Mouse (Mus musculus) left cerebral cortex, postnatal 14 days (tissue): ENCODE measurements at regions not wholly inside any gene's neighbourhood (a gene's known extent, or its start where the extent isn't known, plus 50 kb on each side); places are given as distances from the start of the nearest gene placed in this dataset.
A peak's percentile ranks its signal among the peaks of the same experiment; 100 is the strongest.
"Not testable (repeated sequence)": the region's sequence is repeated elsewhere in the genome, so short reads cannot be mapped to it uniquely, and the experiment has no call there.

Source experiments
- DNase-seq, 2 experiments: peaks; one replicate each; pipeline ENCODE4 v3.0.0; 2021 to 2022; ENCODE audit warnings: low spot score in 2 of 2, mixed read lengths in 1 of 2
- intact Hi-C: fragments of 180-260 bp; cut with DNase I; formaldehyde crosslinking; loops from one replicate; pipeline ENCODE4 v1.15.1; 2025

DNA sequence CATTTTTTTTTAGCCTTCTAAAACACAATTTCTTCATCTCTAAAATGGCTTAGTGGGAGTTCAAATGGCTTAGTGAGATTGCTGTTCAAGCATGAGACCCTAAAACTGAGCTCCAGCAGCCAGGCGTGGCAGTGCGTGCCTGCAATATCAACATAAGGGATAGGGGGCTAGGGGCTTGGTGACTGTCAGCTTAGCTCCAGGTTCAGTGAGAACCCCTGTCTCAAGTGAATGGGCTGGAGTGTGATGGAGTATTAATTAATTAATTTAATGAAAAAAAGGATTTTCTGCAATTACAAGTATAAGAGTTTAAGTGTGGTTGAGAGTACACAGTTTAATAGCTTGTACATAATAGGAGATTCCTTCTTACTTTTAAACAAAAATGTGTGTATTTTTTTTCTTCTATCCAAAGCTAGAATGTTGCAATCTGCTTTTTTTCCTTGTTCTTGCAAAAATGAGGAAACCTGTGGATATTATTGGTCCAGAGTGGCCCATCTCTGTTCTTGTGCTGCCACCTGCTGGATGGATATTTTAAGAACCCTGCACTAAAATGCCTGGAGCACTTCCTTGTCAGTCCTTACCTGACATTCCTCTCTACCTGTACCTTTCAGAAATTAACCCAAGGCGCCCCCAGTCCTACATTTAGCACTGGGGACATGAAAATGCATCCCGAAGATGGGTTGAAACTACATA is 54.0 kb upstream of the Usp47 start:
- peak; percentile 83 to 90 for DNase-seq
- intact Hi-C loops: loop anchor here (1.0 to 5.0 kb wide), 4 partner anchors 189 to 789 kb away; no protein-coding TSS in a partner anchor

DNA sequence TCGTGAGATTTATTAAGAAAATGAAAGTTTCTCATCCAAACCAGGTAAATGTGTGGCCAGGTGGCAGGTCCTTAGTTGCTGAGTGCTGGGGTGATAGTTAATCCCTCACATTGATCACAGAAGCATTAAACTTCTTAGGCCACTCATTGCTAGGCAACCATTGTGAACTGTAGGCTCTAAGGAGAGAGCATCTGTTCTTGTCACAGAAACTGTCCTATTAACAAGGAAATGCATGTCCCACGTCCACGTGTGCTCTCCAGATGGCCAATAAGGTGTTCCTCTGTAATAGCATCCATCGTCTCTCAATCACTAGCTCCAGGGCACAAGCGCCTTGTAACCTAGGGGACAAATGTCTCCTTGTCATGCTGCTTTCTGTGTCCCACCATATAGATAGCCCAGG is 55.0 kb upstream of the Usp47 start:
- intact Hi-C loops: loop anchor here (2.0 to 5.0 kb wide), 3 partner anchors 416 to 787 kb away; no protein-coding TSS in a partner anchor

DNA sequence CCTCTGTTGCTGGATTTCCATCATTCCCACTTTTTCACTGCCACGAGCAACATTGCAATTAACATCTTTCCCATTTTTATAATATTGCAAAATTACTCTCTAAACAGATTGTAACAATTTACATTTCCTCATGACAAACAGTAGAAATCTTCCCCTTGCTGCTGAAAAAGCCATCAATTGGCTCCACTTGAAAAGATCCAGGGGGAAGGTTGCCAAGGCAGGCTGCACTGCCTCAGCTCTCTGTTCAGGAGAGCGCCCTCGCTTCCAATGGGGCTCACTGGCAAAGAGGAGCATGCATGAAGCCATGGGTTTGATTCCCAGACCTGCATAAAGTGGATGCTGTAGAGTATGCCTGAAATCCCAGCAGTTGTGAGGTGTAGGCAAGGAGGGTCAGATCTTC is 56.6 kb upstream of the Usp47 start:
- DNase-seq: no peak
- intact Hi-C loops: loop anchor here (5.0 kb wide), 2 partner anchors 414 to 724 kb away; no protein-coding TSS in a partner anchor

More for the DNA sequence above, 55.0 kb upstream of the Usp47 start:
- DNase-seq: no peak

DNA sequence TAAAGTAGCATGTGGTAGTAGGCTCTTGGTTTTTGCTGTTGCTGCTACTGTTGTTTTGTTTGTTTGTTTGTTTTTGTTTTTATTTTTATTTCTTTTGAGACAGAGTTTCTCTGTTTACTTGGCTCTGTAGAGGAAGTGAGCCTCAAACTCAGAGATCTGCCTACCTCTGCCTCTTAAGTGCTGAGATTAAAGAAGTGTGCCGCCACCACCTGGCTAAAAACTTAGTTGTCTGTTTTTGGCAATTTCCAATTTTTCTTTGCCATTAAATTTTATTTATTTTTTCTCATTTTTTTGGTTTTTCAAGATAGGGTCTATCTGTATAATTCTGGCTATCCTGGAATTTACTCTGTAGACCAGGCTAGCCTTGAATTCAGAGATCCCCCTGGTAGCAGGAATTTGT is 59.3 kb upstream of the Usp47 start:
- intact Hi-C loops: no loop called here

DNA sequence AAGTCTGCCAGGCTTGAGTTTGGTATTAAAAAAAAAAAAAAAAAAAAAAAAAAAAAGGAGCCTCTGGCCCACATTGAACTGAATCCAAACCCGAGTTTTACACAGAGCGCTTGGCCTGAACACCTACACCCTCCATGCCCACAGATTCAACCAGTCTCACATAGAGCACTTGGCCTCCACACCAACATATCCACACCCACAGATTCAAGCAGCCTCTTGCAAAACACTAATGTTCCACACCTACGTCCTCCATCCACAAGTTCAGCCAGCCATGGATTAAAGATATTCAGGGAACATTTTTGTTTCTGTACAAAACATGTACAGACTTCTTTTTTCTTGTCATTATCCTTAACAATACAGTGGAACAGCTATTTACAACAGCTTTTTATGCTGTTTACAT is 63.3 kb upstream of the Usp47 start:
- DNase-seq: no peak
- intact Hi-C loops: no loop called here

More for the DNA sequence above, 59.3 kb upstream of the Usp47 start:
- DNase-seq: no peak

DNA sequence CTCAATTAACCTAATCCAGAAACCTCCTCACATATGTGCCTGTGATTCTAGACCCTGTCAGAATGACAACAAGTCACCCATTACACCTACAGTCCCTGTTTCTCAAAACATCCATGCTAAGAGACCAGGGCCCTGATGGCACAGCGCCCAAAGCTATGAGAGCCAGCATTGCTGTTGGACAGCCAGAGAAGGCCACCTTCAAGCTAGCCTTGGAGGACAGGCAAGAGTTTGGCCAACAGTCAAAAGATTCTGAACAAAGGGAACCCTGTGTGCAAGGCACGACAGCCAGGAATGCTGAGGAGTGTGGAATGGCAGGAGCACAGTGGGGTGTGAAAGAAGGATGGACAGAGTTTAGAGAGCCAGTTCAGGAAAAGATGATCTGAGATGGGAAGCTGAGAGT is 66.6 kb upstream of the Usp47 start:
- no peak for DNase-seq
- intact Hi-C loops: no loop called here

DNA sequence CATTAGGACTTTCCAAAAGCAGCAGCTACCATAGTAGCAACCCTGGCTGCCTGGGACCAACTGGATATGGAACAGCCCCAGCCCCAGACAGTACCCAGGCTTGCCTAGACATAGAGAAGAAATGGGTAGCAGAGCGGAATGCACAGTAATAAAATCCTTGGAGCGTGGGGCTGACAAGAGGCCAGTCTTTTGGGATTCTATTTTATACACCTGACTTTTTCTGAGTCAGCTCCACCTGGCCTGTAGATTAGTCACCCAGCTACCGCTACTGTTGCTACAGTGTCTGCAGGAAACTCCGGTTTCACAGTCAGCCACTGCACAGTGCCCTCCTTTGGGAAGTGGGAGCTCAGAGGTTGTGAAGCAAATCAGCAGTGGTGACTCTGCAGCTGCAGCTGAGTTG is 83.7 kb upstream of the Usp47 start:
- DNase-seq: no peak
- intact Hi-C loops: loop anchor here (10.0 kb wide), 1 partner anchor 155 kb away; no protein-coding TSS in a partner anchor

DNA sequence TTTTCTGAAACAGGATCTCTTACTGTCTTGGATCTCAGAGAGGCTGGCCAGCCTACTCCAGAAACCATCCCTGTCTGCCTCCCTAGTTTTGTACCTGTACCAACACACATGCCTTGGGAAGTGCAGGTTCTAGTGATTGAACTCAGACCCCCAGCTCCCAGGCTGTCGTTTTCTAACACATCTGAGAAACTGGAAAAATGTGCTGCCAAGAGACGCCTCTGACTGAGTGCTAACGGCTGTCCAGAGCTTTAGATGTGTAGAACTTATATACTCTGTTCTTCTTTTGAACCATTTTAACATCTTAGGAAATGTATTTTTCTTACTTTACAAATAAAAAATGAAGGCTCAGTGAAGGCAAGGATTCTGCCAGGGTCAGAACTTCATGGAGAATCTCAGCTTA is 85.8 kb upstream of the Usp47 start:
- no peak for DNase-seq
- intact Hi-C loops: loop anchor here (10.0 kb wide), 1 partner anchor 153 kb away; no protein-coding TSS in a partner anchor

DNA sequence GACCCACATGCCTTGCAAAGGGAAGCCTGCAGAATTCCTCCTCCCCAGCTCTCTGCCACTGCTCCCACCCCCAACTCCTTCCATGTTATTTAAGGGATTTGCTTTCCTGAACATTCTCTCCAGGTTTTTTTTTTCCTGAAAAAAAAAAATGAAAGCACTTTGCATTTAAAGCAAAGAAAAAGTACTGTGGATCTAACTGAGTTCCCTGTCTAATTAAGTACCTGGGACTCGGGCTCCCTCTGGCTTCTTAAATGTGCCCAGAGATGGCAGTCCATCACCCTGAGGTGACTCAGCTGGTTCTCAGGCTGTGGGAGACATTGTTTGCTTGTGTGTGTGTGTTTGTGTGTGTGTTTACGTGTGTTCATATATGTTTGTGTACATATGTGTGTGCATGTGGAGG is 86.2 kb upstream of the Usp47 start:
- DNase-seq: peak; percentile 41 to 49
- intact Hi-C loops: loop anchor here (10.0 kb wide), 1 partner anchor 152 kb away; no protein-coding TSS in a partner anchor

DNA sequence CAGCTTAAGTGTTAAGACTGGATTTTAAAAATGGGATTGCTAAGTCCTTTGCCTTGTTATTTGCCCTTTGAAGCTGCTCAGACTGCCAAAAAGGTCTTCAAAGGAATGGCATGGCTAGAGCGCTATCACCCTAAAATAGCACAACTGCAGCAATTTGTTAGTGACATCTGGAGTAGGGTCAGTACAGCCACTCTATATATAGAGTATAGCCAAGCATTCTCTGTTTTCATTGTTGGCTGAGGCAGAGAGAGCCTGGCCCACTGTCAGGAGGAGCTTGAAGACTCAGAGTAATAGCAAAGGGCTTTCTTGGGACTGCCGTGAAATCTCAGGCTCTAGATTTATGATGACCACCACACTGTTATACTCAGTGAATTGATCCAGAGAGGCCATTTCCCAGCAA is 90.6 kb upstream of the Usp47 start:
- no peak for DNase-seq

DNA sequence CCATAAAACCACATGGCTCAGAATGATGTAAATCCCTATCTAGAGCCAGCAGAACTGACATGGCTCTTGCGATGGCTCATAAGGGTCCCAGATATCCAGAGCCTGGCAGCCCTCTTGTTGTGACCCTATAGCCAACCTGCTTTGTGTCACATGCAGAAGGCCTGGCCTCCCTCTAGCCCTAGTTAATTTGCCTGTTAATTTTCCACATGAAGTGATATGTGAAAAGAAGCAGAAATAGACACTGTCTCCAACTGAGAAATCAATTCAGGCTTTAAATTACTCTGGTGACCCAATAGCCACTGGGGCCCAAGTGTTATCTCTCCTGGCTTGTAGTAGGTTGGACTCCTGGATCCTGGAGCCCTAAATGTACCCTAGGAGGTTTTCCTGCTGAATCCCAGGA is 103.3 kb upstream of the Usp47 start:
- DNase-seq: no peak
- intact Hi-C loops: no loop called here

More for the DNA sequence above, 90.6 kb upstream of the Usp47 start:
- intact Hi-C loops: loop anchor here (10.0 kb wide), 1 partner anchor 148 kb away; no protein-coding TSS in a partner anchor

DNA sequence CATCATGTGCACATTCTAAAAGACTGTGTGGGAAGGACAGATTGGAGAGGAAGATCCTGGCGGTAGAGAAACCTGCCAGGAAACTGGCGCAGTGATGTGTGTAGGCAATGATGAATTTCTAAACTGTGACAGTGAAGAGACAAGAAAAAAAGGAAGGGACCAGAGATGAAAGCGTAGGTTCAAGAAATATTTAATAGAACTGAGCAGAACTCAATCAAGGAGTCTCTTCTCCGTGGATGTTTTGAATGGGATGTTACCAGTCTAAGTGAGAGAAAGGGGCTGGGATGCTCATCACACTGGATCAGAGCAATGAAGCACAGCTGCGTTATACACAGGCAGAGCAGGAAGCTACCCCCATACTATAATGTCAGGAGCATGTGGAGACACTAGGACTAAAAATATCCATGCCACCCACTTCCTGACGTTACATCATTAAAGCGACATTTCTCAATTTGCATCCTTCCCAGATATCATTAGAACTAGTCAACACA is 119.5 kb upstream of the Usp47 start:
- peak; percentile 45 to 63 for DNase-seq
- intact Hi-C loops: no loop called here

DNA sequence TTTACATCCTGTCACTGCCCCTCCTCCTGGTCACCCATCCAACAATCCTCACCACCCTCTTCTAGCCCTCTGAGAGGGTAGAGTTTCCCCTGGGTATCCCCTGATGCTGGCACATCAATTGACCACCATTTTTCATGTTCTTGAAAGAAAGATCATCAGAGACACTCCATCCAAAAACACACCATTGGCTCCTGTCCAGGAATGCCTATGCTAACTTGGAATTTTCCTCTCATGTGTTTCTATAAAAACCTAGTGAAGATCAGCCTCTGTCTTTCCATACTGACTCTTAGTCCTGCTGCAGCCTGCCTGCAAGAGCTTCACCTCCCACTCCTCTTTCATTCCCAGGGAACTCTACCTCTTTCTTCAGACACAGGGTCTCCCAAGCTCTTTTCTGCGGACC is 117.2 kb upstream of the Galnt18 start:
- DNase-seq: no peak
- intact Hi-C loops: no loop called here

DNA sequence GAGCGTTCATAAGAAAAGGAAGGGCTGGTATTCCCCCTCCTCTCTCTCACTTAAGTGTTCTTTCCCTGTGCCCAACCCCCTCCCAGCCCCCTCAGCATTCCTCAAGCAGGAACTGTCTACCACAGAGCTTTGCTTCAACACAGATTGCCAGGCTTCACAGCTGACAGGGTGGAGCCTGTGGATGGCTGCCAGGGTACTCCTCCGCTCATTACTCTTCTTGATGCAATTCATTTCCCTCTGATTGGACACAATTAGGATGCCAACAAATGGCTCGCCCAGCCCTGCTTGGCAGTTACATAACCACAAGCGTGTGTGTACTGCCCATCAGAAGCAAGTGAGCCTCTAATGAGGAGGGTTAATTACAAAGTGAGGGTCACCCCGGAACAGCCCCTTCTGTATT is 116.5 kb upstream of the Galnt18 start:
- peak; percentile 79 to 93 for DNase-seq
- intact Hi-C loops: no loop called here

DNA sequence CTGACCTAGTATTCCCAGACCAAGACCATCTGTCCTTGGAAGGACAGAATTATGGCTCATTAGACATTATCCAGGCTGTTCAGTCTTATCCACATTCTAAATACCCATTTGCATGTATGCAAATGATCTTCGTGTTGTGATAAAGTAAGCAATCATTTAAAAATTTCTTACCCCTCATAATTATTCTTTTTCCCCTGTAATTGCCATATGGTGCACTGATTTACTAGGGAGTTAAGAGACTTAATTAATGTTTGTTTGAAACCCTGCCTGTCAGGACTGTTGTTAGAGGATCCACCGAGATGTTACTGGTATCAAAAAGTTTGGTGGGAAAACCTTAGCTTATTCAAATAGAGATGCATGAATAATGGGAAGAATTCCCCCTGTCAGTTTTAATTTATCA is 103.2 kb upstream of the Galnt18 start:
- intact Hi-C loops: no loop called here
- no peak for DNase-seq

DNA sequence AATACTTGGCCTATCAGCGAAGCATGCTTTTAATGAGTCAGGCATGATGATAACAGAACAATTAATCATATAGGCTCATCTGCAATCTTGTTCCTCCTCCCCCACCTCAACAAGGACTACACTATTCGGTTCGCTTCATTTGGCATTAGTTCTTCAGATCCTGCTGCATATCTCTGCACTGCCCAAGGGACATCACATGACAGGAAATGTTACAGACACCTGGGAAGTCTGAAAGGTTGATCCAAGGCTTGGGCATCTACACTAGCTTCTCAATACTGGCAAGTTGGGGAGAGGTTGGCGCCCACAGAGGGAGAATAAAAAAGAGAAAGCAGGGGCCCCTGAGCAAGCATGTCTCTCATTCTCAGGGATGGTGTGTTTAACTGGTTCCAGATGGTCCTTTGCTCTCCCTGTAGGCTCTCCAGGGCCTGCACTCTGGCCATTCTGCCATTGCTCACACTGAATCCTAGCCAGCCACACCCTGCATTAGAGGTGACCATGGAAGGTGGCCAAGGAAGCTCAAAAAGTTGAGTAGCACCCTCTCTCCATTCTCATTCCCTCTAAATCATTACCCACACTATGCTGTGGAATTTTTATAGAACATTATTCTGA is 100.4 kb upstream of the Galnt18 start:
- no peak for DNase-seq

DNA sequence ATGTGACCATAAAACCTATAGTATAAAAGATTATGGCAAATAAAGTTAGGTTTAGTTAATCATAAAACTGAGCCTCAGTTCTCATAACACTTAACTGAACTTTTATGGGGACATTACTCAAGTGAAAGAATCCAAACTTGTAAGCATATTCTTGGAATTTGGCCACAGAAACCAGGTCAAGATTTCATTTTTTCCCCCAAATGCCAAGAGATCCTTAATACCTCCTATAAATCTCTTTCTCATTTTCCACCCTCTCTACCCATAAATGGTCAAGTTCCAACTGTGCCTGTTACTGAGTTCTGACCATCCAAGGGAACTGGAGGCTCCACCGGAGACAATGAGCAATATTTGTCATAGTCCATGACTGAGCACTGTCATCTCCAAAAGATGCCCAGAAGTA is 97.8 kb upstream of the Galnt18 start:
- DNase-seq: no peak
- intact Hi-C loops: no loop called here

More for the DNA sequence above, 100.4 kb upstream of the Galnt18 start:
- intact Hi-C loops: no loop called here

DNA sequence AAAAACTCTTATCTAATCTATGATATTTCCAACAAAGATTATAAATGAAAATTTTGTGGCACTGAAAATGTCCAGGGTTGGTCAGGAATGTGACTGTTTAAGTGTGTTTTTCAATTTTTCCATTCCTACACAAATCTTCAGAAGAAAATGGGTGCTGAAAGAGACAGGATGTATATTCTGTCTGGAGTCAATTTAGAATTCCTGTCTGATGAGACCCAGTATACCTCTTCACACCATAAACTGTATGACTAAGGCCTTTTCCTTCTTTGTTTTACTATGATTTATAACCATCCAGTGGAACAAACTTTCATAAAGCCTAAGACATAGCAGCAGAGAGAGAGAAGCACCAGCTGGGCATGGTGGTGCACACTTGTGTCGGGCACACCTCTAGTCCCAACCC is 96.2 kb upstream of the Galnt18 start:
- DNase-seq: no peak
- intact Hi-C loops: no loop called here

DNA sequence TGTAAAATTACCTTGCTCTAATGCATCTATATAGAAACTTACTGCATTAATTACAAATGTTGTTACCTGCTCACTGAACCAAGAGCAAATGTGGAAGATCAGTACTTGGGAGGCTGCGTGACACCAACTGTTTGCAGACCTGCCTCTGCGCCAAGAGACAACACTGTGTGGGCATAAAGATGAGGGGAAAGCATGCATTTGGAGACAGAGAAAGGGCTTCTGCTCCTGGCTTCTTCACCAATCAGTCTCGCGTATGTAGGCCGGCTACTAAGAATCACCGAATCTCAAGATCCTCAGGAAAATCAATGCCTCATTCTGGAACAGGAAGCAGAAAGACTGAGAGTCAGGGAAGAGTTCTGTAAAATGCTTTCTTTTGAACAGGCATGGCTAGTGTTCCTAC is 89.6 kb upstream of the Galnt18 start:
- intact Hi-C loops: no loop called here
- peak in 1 of 2 experiments; percentile 28 for DNase-seq

DNA sequence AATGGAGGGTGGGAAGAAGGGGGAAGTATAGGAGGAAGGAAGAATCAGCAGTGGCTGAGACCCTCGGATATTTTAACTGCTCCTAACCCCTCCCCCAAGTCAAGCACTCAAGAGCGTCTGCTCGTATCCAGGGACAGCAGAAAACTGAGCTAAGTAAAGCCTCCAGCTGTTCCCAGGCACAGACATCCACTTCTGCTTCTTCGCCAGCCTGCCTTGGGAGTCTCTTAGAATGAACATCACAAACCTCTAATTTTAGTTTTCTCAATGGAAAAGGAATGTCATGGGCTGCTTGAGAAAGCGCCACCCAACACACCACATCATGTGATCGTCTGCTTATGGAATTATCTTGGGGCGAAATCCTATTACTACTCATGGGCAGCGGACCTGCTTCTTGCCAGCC is 83.3 kb upstream of the Galnt18 start:
- intact Hi-C loops: loop anchor here (5.0 kb wide), 1 partner anchor 81 kb away; no protein-coding TSS in a partner anchor
- DNase-seq: peak; percentile 18 to 52

DNA sequence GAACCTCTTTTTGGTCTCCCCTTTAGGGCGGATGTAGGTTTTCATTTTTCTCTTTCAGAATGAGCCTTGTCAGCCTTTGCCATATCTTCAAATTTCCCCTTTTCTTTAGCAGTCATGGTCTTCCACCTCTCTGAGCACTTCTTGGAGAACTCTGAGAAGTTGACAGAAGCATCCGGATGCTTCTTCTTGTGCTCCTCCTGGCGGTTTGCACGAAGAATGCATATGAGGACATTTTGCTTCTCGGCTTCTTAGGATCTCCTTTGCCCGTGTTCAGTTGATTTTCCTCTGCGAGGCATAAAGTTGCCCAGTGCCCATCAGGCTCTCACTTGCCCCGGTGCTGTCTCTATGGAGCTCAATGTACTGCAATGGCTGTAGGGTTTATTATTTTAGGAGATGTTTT is 78.5 kb upstream of the Galnt18 start:
- intact Hi-C loops: not testable (repeated sequence)

More for the DNA sequence above, 78.5 kb upstream of the Galnt18 start:
- not testable (repeated sequence) for DNase-seq
